Mouse (Mus musculus) neutrophil, adult 59 days (primary cell): ENCODE results near the gene Hif1an. TPM values are rescaled to one million over a fixed set of nuclear protein-coding genes. Genes with fewer than 3 reads are reported as not detected.

Source experiments
- total RNA-seq, 2 experiments: library from RNA; stranded (reverse); gene quantifications; 1 replicate in 1 of 2; 2 replicates in 1 of 2; pipeline ENCODE4 v1.2.4; 2023

Gene Hif1an
- total RNA-seq, result 10 to 100 TPM; 27.8 to 28.1 TPM

DNA sequence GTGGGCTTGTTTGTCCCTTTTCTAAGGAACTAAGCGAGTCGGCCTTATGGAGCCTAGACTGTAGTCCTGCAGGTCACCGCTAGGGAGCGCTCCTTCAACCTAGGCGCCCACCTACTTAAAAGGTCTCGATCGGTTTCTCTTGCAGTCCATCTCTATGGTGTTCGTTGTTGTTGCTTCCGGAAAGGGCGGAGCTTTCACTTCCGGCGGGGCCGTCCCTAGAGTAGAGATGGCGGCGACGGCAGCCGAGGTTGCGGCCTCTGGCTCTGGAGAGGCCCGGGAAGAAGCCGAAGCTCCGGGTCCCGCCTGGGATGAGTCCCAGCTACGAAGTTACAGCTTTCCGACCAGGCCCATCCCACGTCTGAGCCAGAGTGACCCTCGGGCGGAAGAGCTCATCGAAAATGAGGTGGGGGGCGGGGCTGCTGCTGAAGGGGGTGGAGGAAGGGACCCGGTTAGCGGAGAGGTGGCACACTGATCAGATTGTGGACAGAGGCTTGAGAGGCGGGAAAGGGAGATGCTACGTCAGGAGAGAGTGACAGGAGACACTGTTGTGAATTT lies at the start of gene Hif1an:
Hif1an (plus strand) TSS at position 199 of the 555 bp plus-strand sequence.

DNA sequence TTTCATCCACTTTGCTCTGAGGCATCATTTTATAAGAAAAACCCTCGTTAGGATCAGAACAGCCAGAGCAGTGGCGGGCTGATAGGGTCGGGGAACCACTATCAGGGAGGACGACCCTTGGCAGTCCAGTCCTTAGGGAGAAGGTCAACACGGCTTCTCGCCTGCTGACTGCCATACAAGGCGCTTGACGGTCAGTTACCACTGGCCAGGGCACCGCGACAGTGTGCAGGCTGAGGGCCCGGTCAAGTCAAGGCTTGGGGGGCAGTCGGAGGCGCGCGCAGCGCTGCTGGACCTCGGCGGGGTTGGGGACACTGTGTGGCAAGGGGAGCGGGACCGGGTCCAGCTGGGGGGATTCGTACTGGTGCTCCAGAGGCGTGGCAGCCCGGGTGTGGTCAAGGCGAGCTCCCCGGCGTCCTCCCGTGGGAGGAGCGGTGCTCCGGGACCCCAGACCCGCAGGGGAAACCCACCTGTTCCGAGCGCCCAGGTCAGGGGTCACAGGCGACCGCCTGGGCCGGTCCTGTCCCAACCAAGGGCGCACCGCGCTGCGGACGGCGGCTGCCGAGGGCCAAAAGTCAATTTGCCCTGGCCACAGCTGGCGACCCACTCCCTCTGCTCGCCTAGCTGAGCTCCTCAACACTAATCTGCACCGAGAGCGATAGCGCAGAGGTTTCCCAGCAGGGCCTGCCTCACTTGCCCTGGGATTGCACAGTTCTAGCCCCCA lies 17.2 kb upstream of the Hif1an start, which contains the start of gene Sec31b:
Sec31b (minus strand) TSS at position 544 of the 721 bp plus-strand sequence.

DNA sequence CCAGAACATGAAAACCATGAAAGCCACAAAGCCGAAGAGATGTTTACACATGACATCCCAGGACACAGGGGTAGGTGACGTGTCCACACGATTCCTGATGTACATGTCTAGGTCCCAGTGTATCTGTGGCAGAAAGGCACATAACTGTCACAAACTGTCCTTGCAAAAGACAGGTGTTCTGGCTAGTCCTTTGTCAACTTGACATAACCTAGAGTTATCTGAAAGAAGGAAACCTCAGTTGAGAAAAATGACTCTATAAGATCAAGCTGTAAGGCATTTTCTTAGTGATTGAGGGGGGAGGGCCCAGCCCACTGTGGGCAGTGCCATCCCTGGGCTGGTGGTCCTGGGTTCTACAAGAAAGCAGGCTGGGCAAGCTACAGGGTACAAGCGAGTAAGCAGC lies 9.9 kb upstream of the Hif1an start, which contains the start of gene Gm20538:
Gm20538 (minus strand) TSS at position 101 of the 400 bp plus-strand sequence.

DNA sequence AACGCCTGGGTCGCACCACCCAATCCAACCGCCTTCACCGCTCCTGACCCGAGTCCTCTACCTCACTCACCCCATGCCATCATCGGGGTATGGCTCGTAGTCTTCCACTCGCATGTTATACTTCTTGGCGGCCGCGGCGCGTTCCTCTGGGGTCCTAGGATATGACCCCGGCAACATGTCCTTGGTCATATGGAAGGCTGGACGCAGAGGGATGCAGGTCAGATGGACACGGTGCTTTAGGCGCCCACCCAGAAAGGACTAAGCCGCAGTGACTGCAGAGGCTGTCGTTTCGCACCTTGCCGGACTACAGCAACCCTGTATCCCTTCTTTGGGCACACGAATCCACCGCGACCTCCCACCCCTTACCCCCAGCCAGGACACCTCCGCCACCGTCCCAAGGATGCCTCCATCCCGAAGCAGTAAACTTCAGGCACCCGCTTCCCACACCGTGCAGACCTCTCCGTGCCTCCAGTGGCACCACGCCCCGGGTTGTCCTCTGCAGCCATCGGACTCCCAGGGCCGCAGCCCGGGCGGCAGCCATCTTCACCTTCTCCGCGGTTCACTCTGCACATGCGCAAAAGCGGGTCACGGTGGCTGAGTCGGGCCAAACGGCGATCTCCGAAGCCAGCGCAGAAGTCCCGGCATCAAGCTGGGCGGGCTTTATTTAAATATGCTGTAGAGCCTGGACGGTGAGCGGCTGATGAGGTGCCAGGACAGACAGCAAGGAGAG lies 7.6 kb upstream of the Hif1an start, which contains the start of gene Ndufb8:
Ndufb8 (minus strand) TSS at position 580 of the 730 bp plus-strand sequence.

Other genes starting within 250 kb of the Hif1an start
- under 1 TPM; 0.11 to 0.26 TPM for gene Scd4, start 229.8 kb upstream of the Hif1an start, total RNA-seq
- gene Scd1, start 155.0 kb upstream of the Hif1an start, total RNA-seq, result 1 to 10 TPM; 6.4 to 6.6 TPM
- gene Wnt8b, start 69.4 kb upstream of the Hif1an start, total RNA-seq, result not detected
- under 1 TPM; 0.75 to 0.76 TPM for gene Sec31b, start 17.0 kb upstream of the Hif1an start, total RNA-seq
- gene Gm20538, start 10.0 kb upstream of the Hif1an start, total RNA-seq, result not detected
- 100 to 1,000 TPM; 182 to 192 TPM for gene Ndufb8, start 7.4 kb upstream of the Hif1an start, total RNA-seq
- not detected for gene Pax2, start 193.2 kb downstream of the Hif1an start, total RNA-seq